Mouse (Mus musculus) intestine, postnatal 0 days (tissue): Measurements from ENCODE around the gene Gm42674. TPM values are rescaled to one million over a fixed set of nuclear protein-coding genes. Genes with fewer than 3 reads are reported as not detected.

Experiments used
- ATAC-seq: fragments of 200-750 bp; cut with Nextera tagmentation; 2 replicates; pipeline ENCODE4 v1.8.0; 2017; ENCODE audit warnings: mild to moderate bottlenecking, moderate TSS enrichment, moderate library complexity
- H3K27ac ChIP-seq: fragments of 300-500 bp; sonication (generic); 2 replicates; pipeline ENCODE4 v1.5.1; 2014; ENCODE audit warnings: mild to moderate bottlenecking, low read depth, low read length, moderate library complexity
- H3K27me3 ChIP-seq: fragments of 300-500 bp; sonication (generic); replicated peaks from 2 replicates; pipeline ENCODE4 v1.6.1; 2014; ENCODE audit warnings: low read length, mixed read lengths; ENCODE audit not compliant: control insufficient read depth, insufficient read depth
- H3K36me3 ChIP-seq: fragments of 300-500 bp; sonication (generic); 2 replicates; pipeline ENCODE4 v1.6.1; 2014; ENCODE audit warnings: mild to moderate bottlenecking, moderate library complexity; ENCODE audit not compliant: control insufficient read depth, insufficient read depth
- H3K4me1 ChIP-seq: fragments of 300-500 bp; sonication (generic); replicated peaks from 2 replicates; pipeline ENCODE4 v1.6.1; 2014; ENCODE audit warnings: antibody characterized with exemption, low read length, mixed read lengths; ENCODE audit not compliant: control insufficient read depth, insufficient read depth
- H3K4me2 ChIP-seq: fragments of 300-500 bp; sonication (generic); replicated peaks from 2 replicates; pipeline ENCODE4 v1.6.1; 2014; ENCODE audit warnings: low read depth, mild to moderate bottlenecking, moderate library complexity
- H3K4me3 ChIP-seq: fragments of 300-500 bp; sonication (generic); 2 replicates; pipeline ENCODE4 v1.5.1; 2014; ENCODE audit warnings: low read depth, low read length
- H3K9ac ChIP-seq: fragments of 300-500 bp; sonication (generic); 2 replicates; pipeline ENCODE4 v1.6.1; 2014; ENCODE audit warnings: mild to moderate bottlenecking, low read depth, low read length
- H3K9me3 ChIP-seq: fragments of 300-500 bp; sonication (generic); 2 replicates; pipeline ENCODE4 v1.6.1; 2016; ENCODE audit warnings: mixed run types; ENCODE audit not compliant: control insufficient read depth
- CTCF ChIP-seq: sonication (generic); IDR thresholded peaks from 2 replicates; pipeline ENCODE4 v1.5.1; 2016; ENCODE audit warnings: low read depth, mild to moderate bottlenecking, control low read depth, antibody characterized with exemption, moderate library complexity
- WGBS: fragments of 180-500 bp; shearing (Covaris S2); extraction: QIAGEN DNeasy Blood & Tissue Kit; methylation state at CpG from one replicate; pipeline ENCODE4 v1.1.7; 2014; 5-methylcytosine and 5-hydroxymethylcytosine counted together
- polyA plus RNA-seq: library from polyadenylated mRNA; unstranded; fragments of >200 nt; fragmentation: Nextera tagmentation; extraction: Ambion mirVana; gene quantifications from 2 replicates; pipeline ENCODE4 v1.2.1, GENCODE M21; 2015

The Gm42674 gene
- polyA plus RNA-seq, 1 experiment from 2014 or later = not detected

- Histone ChIP-seq H3K36me3 (no peaks in the 10 kb centered on the region), H3K27me3 (no peaks in the 10 kb centered on the region), H3K4me2 (no peak overlapping the region), H3K27ac (no peak overlapping the region), H3K9ac (no peak overlapping the region), H3K9me3 (no peaks in the 10 kb centered on the region), H3K4me3 (no peak overlapping the region), H3K4me1 (no peaks in the 10 kb centered on the region)
- WGBS = 85% methylated on average over 1 of the region's 1 CpGs
- no peak for ATAC-seq
- no peak for TF ChIP-seq CTCF
Observed at GRCm38 (mm10) chr3:90647291-90647690, 45.6 kb downstream of the Gm42674 start.

- no peak for TF ChIP-seq CTCF
- Histone ChIP-seq H3K4me1 (no peaks in the 10 kb centered on the region), H3K9ac (no peak overlapping the region), H3K36me3 (no peaks in the 10 kb centered on the region), H3K9me3 (no peaks in the 10 kb centered on the region), H3K27ac (no peak overlapping the region), H3K27me3 (no peaks in the 10 kb centered on the region), H3K4me3 (no peak overlapping the region), H3K4me2 (no peak overlapping the region)
- no peak for ATAC-seq
Observed at GRCm38 (mm10) chr3:90648981-90649380, 47.3 kb downstream of the Gm42674 start.

DNA sequence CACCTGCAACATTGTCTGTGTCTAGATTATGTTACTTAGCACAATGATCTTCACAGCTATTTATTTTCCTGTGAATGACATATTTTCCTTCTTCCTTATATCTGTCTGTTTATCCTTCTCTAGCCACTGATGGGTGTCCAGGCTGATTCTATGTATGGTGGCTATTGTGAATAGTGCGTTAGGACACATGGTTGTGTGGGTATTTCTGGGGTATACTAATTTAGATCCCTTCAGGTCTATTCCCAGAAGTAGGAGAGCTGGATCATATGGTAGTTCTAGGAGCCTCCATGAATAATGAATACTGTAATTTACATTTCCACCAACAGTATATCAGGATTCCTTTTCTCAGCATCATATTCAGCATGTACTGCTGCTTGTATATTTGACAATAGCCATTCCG, 48.1 kb downstream of the Gm42674 start:
- no peaks in the 10 kb centered on the region for H3K36me3 ChIP-seq
- H3K4me1 ChIP-seq = no peaks in the 10 kb centered on the region
- H3K9ac ChIP-seq = no peak overlapping the region
- no peak overlapping the region for H3K27ac ChIP-seq
- no peaks in the 10 kb centered on the region for H3K27me3 ChIP-seq
- no peak for ATAC-seq
- no peak overlapping the region for H3K4me2 ChIP-seq
- WGBS = 95% methylated on average over 2 of the region's 2 CpGs
- no peak for TF ChIP-seq CTCF
- H3K9me3 ChIP-seq = no peaks in the 10 kb centered on the region
- H3K4me3 ChIP-seq = no peak overlapping the region

DNA sequence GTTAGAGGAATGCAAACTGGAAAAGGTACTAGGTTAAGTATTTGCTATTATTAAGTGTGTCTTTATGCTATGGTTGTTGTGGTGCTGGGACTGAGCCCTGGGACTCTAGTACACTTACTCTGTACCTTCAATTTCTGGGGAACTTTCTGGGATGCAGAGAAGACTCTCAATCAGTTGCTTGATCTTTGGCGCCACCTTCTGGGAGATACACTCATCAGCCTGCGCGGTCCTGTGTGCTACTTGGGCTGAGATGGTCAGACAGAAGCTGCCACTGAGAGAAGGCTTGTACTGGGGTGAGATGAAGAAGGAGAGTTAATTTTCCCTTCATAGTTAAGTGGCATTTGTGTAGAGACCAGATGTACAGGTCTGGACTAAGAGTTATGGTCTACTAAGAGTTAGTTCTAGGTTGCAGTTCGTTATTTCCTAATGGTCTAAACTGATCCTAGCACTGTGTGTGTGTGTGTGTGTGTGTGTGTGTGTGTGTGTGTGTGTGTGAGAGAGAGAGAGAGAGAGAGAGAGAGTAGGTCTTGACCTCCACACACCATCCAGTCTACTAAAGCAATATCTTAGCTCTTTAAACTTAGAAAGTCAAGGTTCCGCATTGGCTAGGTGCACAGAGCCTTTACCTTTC, 51.3 kb downstream of the Gm42674 start:
- WGBS = 39% methylated on average over 5 of the region's 5 CpGs
- peak; percentile 90 for TF ChIP-seq CTCF
- H3K4me2 ChIP-seq = no peak overlapping the region
- no peaks in the 10 kb centered on the region for H3K36me3 ChIP-seq
- H3K4me1 ChIP-seq = no peaks in the 10 kb centered on the region
- H3K9ac ChIP-seq = no peak overlapping the region
- no peak for ATAC-seq
- no peak overlapping the region for H3K4me3 ChIP-seq
- no peaks in the 10 kb centered on the region for H3K9me3 ChIP-seq
- H3K27me3 ChIP-seq = no peaks in the 10 kb centered on the region
- H3K27ac ChIP-seq = no peak overlapping the region

GRCm38 (mm10) chr3:90653717-90654116, 52.0 kb downstream of the Gm42674 start, which contains the start of gene S100a7a:
Gene S100a7a, plus strand, starts transcription at chr3:90654017.
- no peak within 1 kb of the TSS for H3K9ac ChIP-seq

More at GRCm38 (mm10) chr3:90653717-90654116, 52.0 kb downstream of the Gm42674 start, which contains the start of gene S100a7a:
- no peak for ATAC-seq
- H3K4me3 ChIP-seq = no peak within 1 kb of the TSS
- no peaks in the 10 kb centered on the region for H3K27me3 ChIP-seq
- H3K4me2 ChIP-seq = no peak within 1 kb of the TSS
- H3K27ac ChIP-seq = no peak within 1 kb of the TSS
- no peaks in the 10 kb centered on the region for H3K36me3 ChIP-seq
- H3K4me1 ChIP-seq = no peaks in the 10 kb centered on the region
- TF ChIP-seq CTCF = no peak
- no peaks in the 10 kb centered on the region for H3K9me3 ChIP-seq

Other genes with a start within 250 kb of the Gm42674 start
- gene Slc27a3, start 212.0 kb upstream of the Gm42674 start, polyA plus RNA-seq = 2.5 and 2.9 TPM in 2 replicates
- 8.8 and 9.7 TPM in 2 replicates for gene Ints3, start 168.3 kb upstream of the Gm42674 start, polyA plus RNA-seq
- 3.4 and 4.2 TPM in 2 replicates for gene Npr1, start 136.0 kb upstream of the Gm42674 start, polyA plus RNA-seq
- gene Ilf2, start 125.8 kb upstream of the Gm42674 start, polyA plus RNA-seq = 38.3 and 40.7 TPM in 2 replicates
- 53.1 and 53.9 TPM in 2 replicates for gene Snapin, start 110.9 kb upstream of the Gm42674 start, polyA plus RNA-seq
- 61.3 and 63.7 TPM in 2 replicates for gene Chtop, start 92.4 kb upstream of the Gm42674 start, polyA plus RNA-seq
- gene S100a1, start 87.5 kb upstream of the Gm42674 start, polyA plus RNA-seq = 1,091 and 1,109 TPM in 2 replicates
- 70.3 and 78.7 TPM in 2 replicates for gene S100a13, start 87.5 kb upstream of the Gm42674 start, polyA plus RNA-seq
- gene S100a14, start 75.0 kb upstream of the Gm42674 start, polyA plus RNA-seq = 0.61 and 1.1 TPM in 2 replicates
- 61.6 and 69.1 TPM in 2 replicates for gene S100a16, start 64.7 kb upstream of the Gm42674 start, polyA plus RNA-seq
- gene S100a3, start 41.3 kb upstream of the Gm42674 start, polyA plus RNA-seq = 0.18 and 0.37 TPM in 2 replicates
- gene S100a2, start 11.7 kb upstream of the Gm42674 start, polyA plus RNA-seq = not detected in 2 replicates
- 8.6 and 8.7 TPM in 2 replicates for gene S100a4, start 1.9 kb downstream of the Gm42674 start, polyA plus RNA-seq
- 4.1 and 5.6 TPM in 2 replicates for gene S100a5, start 6.6 kb downstream of the Gm42674 start, polyA plus RNA-seq
- 374 and 424 TPM in 2 replicates for gene S100a6, start 11.0 kb downstream of the Gm42674 start, polyA plus RNA-seq
- gene S100a7a, start 52.1 kb downstream of the Gm42674 start, polyA plus RNA-seq = 0.12 TPM in 1 of 2 replicates, not detected in the other
- 2.7 and 4.6 TPM in 2 replicates for gene S100a8, start 67.1 kb downstream of the Gm42674 start, polyA plus RNA-seq
- gene S100a9, start 93.8 kb downstream of the Gm42674 start, polyA plus RNA-seq = 2.8 and 3.3 TPM in 2 replicates
- gene Pglyrp4, start 125.0 kb downstream of the Gm42674 start, polyA plus RNA-seq = not detected in 2 replicates
- not detected in 2 replicates for gene Gm5849, start 176.0 kb downstream of the Gm42674 start, polyA plus RNA-seq